Mouse (Mus musculus) thymus, postnatal 36 days (tissue): ENCODE measurements around the gene Jtb.
A peak's percentile ranks its signal among the peaks of the same experiment; 100 is the strongest.
"Not testable (repeated sequence)": the region's sequence is repeated elsewhere in the genome, so short reads cannot be mapped to it uniquely, and the experiment has no call there.

Experiments used
- DNase-seq, 2 experiments: peaks; one replicate each; pipeline ENCODE4 v3.0.0; 2022; ENCODE audit warnings: mixed read lengths in 2 of 2

The Jtb gene

GRCm38 (mm10) chr3:90224331-90224730, 7.1 kb upstream of the Jtb start:
- no peak for DNase-seq

GRCm38 (mm10) chr3:90231075-90231474, 322 bp upstream of the Jtb start:
- no peak for DNase-seq

DNA sequence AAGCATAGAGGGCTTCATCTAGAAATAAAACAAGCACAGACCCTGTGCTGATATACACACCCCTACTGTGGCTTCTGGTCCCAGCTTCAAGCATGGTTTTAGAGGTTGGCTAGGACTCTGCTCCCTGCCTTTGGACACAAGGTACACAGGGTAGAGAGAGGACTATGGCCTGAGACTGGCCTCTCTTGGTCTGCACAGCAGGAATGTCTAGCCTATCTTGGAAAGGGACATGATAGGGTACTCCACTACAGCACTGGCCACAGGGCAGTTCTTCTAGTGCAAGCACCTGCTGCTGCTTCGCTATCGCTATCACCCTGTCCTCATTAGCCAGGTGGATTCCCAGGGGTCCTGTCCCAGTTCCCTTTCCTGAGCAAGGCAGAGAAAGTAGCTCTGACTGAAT, 9.9 kb downstream of the Jtb start:
- DNase-seq = no peak

- DNase-seq = no peak
Observed at GRCm38 (mm10) chr3:90241669-90242358, 10.4 kb downstream of the Jtb start.

DNA sequence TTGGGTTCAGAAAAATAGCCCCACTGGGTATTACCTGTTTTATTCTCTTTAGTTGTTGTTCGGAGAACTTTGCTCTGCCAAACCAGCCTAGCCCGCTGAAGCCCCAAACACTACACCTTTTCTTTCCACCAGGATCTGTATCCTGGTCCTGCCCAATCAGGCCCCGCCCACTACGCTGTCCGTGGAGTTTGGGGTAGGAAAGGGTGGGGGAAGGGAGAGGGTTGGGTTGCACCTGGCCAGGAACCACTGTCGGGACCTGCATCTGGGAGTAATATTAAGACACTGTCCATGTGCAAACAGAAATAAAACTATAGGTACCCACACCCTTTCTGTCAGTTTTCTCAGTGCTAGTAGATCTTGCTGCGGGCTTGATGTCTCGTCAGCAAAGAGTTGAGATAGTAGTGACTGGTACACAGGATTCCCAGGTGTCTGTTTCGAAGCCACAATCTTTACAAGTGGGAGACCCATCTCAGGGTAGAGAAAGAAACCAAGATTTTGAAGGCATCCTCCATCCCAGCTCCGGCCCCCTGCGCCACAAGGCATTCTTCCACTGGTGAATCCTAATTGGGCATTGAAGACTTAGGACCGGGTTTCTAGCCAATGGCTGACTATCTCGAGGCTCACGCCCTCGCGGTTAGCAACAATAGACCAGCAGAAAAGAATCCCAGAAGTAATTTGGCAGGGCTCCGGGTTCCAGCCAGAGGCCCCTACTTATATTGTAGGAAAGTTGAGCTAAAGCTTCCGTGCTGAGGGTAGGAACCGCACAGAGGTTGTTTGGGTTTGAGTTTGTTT, 11.8 kb downstream of the Jtb start, which contains the start of gene Creb3l4:
Creb3l4 (minus strand) TSS at position 529 of the 792 bp plus-strand sequence.
- DNase-seq = no peak

DNA sequence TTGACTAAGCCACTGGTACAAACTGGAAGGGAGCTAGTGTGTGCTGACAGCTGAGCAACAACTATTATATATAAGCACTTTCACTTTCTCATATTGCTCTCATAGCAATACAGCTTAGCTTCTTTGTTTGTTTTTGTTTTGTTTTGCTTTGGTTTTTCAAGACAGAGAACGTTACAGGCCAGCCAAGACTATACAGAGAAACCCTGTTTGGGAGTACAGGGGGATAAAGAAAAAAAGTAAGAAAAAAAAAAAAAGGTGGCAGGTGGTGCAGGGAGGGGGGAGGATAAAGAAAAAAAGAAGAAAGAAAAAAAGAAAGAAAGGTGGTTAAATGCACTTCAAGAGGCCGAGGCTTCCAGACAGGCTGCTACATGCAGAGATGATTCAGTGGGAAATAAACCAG, 14.0 kb downstream of the Jtb start:
- no peak for DNase-seq

DNA sequence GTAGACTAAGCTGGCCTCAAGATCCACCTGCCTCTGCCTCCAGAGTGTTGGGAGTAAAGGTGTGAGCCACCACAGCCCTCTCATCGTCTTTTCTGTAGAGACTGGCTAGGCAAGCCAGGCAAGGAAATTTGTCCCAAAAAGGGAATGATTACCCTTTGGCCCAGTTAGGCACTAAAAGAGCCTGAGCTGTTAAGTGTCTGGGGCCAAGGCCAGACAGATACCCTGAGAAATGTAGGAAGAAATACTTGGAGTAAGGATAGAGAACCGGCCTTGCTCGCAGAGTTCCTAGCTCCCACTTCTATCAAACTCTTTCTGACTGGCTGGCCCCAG, 16.2 kb downstream of the Jtb start:
- no peak for DNase-seq

DNA sequence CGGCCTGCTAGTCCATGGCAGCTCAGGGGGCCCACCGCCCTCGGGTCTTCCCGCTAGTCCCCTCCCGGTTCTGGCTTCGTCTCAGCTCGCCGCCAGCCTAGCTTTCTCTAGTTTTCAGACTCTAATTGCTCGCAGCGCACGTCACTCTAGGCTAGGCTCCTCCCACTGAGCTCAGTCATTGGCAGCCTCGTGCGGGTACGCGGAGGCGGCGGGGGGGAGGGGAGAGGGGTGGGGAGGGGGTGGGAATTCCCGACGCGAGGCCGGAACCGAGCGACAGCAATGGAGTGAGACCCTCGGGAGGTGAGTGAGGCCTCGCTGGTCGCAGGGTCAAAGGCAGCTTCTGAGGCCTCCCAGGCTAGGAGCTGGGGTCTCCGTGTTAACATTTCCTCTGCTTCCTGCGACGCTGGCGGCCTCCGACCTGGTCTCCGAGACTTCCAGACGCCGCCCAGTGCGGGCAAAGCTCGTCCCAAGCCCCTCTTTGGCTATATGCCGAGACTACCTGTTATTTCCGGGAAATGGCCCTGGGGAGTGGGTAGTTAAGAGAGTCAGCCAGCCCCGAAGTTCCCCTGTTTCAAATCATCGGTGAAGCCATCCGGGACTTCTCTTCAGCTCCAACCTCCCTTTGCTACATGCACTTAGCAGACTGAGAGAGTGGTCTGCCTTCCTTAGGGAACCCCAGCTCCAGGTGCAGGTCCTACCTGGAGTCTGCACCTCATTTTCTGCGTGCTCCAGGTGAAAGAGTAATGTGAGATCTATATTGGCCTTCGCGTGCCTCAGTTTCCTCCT, 16.8 kb downstream of the Jtb start, which contains the start of gene Slc39a1:
Slc39a1 (plus strand) TSS at position 213 of the 786 bp plus-strand sequence.
- peak; percentile 88 to 94 for DNase-seq

DNA sequence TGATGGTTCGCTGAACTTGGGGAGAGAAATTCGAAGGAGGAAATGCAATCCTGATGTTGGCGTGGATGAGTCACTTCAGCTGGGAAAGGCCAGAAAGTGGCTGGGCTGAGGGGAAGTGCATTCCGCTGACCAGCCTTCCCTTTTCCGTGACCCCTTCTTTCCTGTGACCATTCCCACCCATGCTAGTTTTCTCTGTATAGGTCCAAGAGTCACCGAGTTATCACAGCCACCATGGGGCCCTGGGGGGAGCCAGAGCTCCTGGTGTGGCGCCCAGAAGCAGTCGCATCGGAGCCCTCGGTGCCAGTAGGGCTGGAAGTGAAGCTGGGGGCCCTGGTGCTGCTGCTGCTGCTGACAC, 17.3 kb downstream of the Jtb start:
- DNase-seq = peak; percentile 25 to 47

GRCm38 (mm10) chr3:90250791-90251190, 19.4 kb downstream of the Jtb start:
- no peak for DNase-seq

DNA sequence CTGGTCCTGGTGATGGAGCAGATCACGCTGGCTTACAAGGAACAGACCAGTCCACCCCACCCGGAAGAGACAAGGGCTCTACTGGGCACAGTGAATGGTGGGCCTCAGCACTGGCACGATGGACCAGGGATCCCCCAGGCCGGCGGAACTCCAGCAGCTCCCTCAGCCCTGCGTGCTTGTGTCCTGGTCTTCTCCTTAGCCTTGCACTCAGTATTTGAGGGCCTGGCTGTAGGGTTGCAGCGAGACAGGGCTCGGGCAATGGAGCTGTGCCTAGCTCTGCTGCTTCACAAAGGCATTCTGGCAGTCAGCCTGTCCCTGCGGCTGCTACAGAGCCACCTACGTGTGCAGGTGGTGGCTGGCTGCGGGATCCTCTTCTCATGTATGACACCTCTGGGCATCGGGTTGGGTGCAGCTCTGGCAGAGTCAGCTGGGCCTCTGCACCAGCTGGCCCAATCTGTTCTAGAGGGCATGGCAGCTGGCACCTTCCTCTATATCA, 20.4 kb downstream of the Jtb start:
- not testable (repeated sequence) for DNase-seq

DNA sequence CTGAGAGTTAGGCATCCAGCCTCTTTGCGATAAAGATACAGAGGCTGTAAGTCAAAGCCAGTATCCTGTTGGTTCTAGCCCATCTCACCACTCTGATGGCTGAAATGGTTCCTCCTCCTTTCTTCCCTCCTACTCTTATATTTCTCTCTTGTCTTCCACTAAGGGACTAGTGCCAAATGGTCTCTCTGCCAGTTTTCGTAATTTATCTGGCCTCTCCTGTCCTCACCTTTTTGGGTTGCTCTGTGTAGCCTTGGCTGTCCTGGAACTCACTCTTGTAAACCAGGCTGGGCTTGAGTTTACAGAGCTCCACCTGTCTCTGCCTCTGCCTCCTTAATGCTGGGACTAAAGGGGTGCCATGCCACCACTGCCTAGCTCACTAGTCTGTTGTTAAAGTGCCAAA, 21.3 kb downstream of the Jtb start:
- DNase-seq = not testable (repeated sequence)

GRCm38 (mm10) chr3:90253174-90253573, 21.8 kb downstream of the Jtb start:
- DNase-seq = not testable (repeated sequence)

DNA sequence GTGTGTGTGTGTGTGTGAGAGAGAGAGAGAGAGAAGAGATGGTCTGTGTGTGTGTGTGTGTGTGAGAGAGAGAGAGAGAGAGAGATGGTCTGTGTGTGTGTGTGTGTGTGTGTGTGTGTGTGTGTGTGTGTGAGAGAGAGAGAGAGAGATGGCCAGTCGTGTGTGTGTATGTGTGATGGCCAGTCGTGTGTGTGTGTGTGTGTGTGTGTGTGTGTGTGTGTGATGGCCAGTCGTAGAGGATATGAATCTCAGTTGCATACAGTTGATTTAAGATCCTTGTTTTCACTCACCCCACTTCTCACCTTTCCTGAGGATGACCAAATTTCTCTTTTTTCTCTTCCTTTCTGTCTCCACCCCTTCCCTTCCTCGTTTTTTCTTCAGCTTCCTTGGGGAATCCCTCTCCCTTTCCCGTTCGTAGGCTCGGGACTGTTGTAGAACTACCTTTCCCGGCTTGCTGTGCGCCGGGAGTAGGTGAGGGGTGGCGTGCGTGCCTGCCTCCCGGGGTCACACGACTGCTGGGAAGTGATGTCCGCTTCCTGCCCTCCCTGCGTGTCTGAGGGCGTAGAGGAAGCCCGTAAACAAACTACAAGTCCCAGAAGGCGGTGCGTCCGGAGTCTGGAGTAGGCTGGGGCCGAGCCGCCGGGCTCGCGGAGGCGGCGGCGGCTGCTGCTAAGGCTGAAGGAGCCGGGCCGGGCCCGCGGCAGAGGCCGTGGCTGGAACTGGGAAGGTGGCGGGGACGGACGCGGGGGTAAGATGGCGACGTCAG, 22.4 kb downstream of the Jtb start, which contains the start of gene Crtc2:
Crtc2 (plus strand) TSS at position 511 of the 766 bp plus-strand sequence.
- peak; percentile 90 to 95 for DNase-seq

GRCm38 (mm10) chr3:90254419-90255193, 23.2 kb downstream of the Jtb start:
- DNase-seq = peak in 1 of 2 experiments; percentile 26

- no peak for DNase-seq
Observed at GRCm38 (mm10) chr3:90255194-90255565, 23.8 kb downstream of the Jtb start.

DNA sequence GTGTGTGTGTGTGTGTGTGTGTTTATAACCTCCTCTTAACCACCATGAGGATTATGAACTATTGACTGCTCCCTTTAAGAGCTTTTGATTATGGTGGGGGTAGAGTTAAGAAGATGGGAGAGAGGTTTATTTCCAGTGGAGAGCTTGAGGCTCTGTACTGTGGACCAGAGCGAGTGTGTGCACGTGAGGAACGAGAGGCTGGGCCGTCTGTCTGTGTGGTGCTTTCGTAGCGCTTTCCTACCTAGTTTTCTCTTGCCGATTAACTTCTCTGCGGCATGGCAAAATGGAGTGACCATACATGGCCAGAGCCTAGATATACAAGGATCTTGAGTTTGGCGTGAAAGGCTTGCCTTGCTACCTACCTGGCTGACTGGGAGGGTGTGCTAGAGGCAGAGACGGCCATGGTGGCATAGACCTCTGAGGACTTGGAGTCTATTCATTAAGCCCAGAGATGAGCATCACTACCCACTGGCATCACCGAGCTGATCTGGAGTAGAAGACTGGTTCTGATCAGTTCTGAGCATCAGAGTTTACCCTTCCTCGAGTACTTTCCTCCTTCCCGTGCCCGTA, 24.5 kb downstream of the Jtb start:
- DNase-seq = no peak

- no peak for DNase-seq
Observed at GRCm38 (mm10) chr3:90256731-90257530, 25.5 kb downstream of the Jtb start.

GRCm38 (mm10) chr3:90258521-90258920, 27.1 kb downstream of the Jtb start:
- DNase-seq = no peak

DNA sequence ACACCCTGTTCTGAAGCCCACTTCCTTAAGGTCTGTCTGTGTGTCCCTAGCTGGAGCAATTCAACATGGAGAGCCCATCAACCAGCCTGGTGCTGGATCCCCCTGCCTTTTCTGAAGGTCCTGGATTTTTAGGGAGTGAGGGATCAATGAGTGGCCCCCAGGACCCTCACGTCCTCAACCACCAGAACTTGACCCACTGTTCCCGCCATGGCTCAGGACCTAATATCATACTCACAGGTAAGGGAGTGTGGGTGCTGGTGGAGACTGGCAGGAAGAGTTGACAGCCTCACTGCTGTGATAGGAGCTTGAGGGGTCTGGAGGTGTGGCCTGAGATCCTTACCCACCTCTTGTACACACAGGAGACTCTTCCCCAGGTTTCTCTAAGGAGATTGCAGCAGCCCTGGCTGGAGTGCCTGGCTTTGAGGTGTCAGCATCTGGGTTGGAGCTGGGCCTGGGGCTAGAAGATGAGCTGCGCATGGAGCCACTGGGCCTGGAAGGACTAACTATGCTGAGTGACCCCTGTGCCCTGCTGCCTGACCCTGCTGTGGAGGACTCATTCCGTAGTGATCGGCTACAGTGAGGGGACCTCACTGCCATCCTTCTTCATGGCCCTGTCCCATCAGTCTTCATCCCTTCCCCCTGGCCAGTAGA, 31.8 kb downstream of the Jtb start:
- no peak for DNase-seq
